7 mouse cellular contexts compared by ENCODE assay signal in the genomic region with DNA sequence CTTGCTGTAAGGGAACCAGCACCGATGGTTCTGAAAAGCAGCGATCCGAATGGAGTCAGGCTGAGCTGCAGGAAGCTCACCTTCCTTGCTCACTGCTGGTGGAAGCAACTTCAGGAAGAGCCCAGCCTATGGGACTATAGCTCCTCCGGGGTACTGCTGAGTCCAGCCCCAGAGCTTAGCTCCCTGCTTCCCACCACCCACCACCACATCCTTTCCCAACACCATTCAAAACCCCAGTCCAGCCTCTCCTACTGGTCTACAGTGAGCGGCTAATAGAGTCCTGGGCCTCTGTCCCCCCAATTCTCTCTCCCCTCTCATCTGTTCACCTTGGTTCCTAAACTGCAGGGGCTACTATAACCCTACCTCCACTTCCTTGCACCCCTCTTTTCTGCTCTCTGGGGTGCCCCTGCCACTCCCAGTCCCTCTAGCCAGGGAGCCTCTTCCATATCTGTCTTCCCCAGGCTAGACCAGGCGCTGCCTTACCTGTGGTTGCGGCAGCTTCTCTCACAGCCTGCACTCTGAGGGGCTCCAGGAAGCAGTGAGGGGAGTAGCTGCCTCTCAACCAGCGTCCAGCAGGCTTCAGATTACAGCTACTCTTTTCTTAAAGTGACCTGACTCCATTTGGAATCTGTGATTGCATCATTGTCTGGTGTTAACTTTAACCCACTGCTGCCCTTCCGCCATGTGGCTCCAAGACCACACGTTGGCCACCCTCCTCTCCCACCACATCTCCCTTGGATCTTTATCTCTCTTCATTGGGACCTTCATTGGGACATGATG. TPM values are rescaled to one million over a fixed set of nuclear protein-coding genes. Genes with fewer than 3 reads are reported as not detected.
DNase-seq lines count a peak whose midpoint lies in the region; ATAC-seq and TF ChIP-seq lines count a peak whose summit lies in the region.

Serpinf1 (minus strand) TSS at position 689 of the 780 bp plus-strand sequence.

- peak; percentile 52 for DNase-seq in 416B (ENCODE audit: low read depth)
- no peak for DNase-seq in heart, postnatal 36 days
- no peak for DNase-seq in liver, embryonic 11.5 days (ENCODE audit: low spot score)
- DNase-seq in spleen, adult 18-20 months: no peak

- TF ChIP-seq CTCF in E14TG2a.4 (conservative IDR thresholded peaks at IDR 0.05; ENCODE audit: low read length): no peak

- no peak within 1 kb of the TSS for H3K4me2 ChIP-seq in forebrain, embryonic 13.5 days
- peak within 1 kb of the TSS; percentile 64 for H3K4me2 ChIP-seq in liver, embryonic 11.5 days

- H3K4me3 ChIP-seq in E14TG2a.4 (replicated peaks; ENCODE audit: low read length): peak within 1 kb of the TSS; percentile 17; the same call in 1 of the 2 replicates
- no peak within 1 kb of the TSS for H3K4me3 ChIP-seq in forebrain, embryonic 13.5 days
- H3K4me3 ChIP-seq in liver, embryonic 11.5 days (ENCODE audit: low read depth, low read length): peak within 1 kb of the TSS; percentile 51

- ATAC-seq in forebrain, embryonic 13.5 days: no peak
- ATAC-seq in liver, embryonic 11.5 days (replicated peaks; ENCODE audit: low FRiP score): 0 out of 2 replicates have a peak, but pooled peaks have one; percentile 39
- ATAC-seq in activated CD4-positive, CD25-positive, alpha-beta regulatory T cell, adult 4 months: no peak

- H3K4me1 ChIP-seq in E14TG2a.4 (replicated peaks; ENCODE audit: low read depth, low read length): peaks cover 26% of the 10 kb centered on the region
- H3K4me1 ChIP-seq in forebrain, embryonic 13.5 days: no peaks in the 10 kb centered on the region
- peaks cover 7% of the 10 kb centered on the region for H3K4me1 ChIP-seq in liver, embryonic 11.5 days (replicated peaks; ENCODE audit: control insufficient read depth, insufficient read depth, low read length)

- no peak within 1 kb of the TSS for H3K9ac ChIP-seq in forebrain, embryonic 13.5 days
- peak within 1 kb of the TSS; percentile 49 for H3K9ac ChIP-seq in liver, embryonic 11.5 days (ENCODE audit: low read depth, low read length)

- intact Hi-C loops in heart, postnatal 36 days (cut with DNase I): no loop called here

- H3K9me3 ChIP-seq in E14TG2a.4 (ENCODE audit: low read length): no peaks in the 10 kb centered on the region
- no peaks in the 10 kb centered on the region for H3K9me3 ChIP-seq in forebrain, embryonic 13.5 days (replicated peaks)
- no peaks in the 10 kb centered on the region for H3K9me3 ChIP-seq in liver, embryonic 11.5 days (ENCODE audit: control insufficient read depth, low read length)

- H3K27me3 ChIP-seq in E14TG2a.4 (ENCODE audit: insufficient read depth, low read length): peaks cover 30% of the 10 kb centered on the region
- no peaks in the 10 kb centered on the region for H3K27me3 ChIP-seq in forebrain, embryonic 13.5 days
- no peaks in the 10 kb centered on the region for H3K27me3 ChIP-seq in liver, embryonic 11.5 days (replicated peaks; ENCODE audit: control insufficient read depth, insufficient read depth, low read length)

- H3K27ac ChIP-seq in forebrain, embryonic 13.5 days: no peak within 1 kb of the TSS
- peak within 1 kb of the TSS; percentile 39 for H3K27ac ChIP-seq in liver, embryonic 11.5 days (ENCODE audit: low read depth, low read length)

- 53% methylated on average over 10 of the region's 10 CpGs for WGBS in forebrain, embryonic 13.5 days
- 41% methylated on average over 10 of the region's 10 CpGs for WGBS in liver, embryonic 11.5 days

- H3K36me3 ChIP-seq in E14TG2a.4 (ENCODE audit: insufficient read depth, low read length): no peaks in the 10 kb centered on the region
- H3K36me3 ChIP-seq in forebrain, embryonic 13.5 days (ENCODE audit: poor library complexity, severe bottlenecking): no peaks in the 10 kb centered on the region
- H3K36me3 ChIP-seq in liver, embryonic 11.5 days (ENCODE audit: control insufficient read depth, insufficient read depth, low read length): no peaks in the 10 kb centered on the region

RNA-seq across cellular contexts. Expression of gene Serpinf1, which starts in this region (rescaled TPM):
- polyA plus RNA-seq in forebrain, embryonic 13.5 days (2015; fragmentation: Nextera tagmentation; extraction: Ambion mirVana): 15.5 and 19.0 TPM in 2 replicates
- 10 to 100 TPM; 25.4 to 26.1 TPM for total RNA-seq in heart, postnatal 36 days (2021)
- 217 and 224 TPM in 2 replicates for polyA plus RNA-seq in liver, embryonic 11.5 days (2014; fragmentation: Nextera tagmentation; extraction: Ambion mirVana)
- 1 to 10 TPM; 1.8 to 3.9 TPM for polyA plus RNA-seq in activated CD4-positive, CD25-positive, alpha-beta regulatory T cell, adult 4 months (2017; shearing (Covaris generic))

Comparison
In these comparisons a context has a peak if more than half of its experiments do, and no peak if none do; other contexts are left out.
1. RNA of gene Serpinf1 (polyA plus RNA-seq): 217 to 224 TPM in liver, embryonic 11.5 days; 15.5 to 19.0 TPM in forebrain, embryonic 13.5 days and 1.8 to 3.9 TPM in activated CD4-positive, CD25-positive, alpha-beta regulatory T cell, adult 4 months; every median in the first group is over 10 times any median in the second.